Mouse (Mus musculus): ENCODE results near the gene Olfr389.

The Olfr389 gene

GRCm38 (mm10) chr11:73780613-73781012 lies at the start of gene Olfr389:
Gene Olfr389, minus strand, starts transcription at chr11:73780713.
- in situ Hi-C loops (cut with MboI, MseI), result no loop called here

GRCm38 (mm10) chr11:73816949-73817348 lies 36.4 kb upstream of the Olfr389 start, which contains the start of gene Olfr392:
Gene Olfr392, minus strand, starts transcription at chr11:73817049.
- in situ Hi-C loops (cut with MboI, MseI), result no loop called here

DNA sequence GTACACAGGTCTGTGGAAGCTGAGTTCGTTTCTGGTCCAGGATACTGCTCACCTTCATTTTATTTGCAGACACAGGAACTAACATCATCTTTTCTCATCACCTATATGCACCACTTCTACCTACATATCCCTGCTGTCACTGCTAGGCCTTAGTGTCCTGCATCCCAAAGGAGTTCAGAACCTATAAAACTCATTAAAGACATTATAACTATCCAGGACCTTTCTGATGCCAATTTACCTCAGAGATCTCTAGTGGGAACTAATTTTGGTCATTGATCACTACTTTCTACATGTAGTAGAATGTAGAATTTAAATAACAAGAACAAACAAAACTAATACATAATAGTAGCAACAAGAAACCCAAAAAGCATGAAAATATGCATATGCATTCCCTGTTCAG lies 22.4 kb upstream of the Olfr389 start, which contains the start of gene Olfr391-ps:
TSS of gene Olfr391-ps (minus strand) at position 101 of the 400 bp plus-strand sequence.
- in situ Hi-C loops (cut with MboI, MseI), result no loop called here

GRCm38 (mm10) chr11:73782664-73783063 lies 2.2 kb upstream of the Olfr389 start, which contains the start of gene Olfr390:
Gene Olfr390, plus strand, starts transcription at chr11:73782964.
- in situ Hi-C loops (cut with MboI, MseI), result no loop called here

DNA sequence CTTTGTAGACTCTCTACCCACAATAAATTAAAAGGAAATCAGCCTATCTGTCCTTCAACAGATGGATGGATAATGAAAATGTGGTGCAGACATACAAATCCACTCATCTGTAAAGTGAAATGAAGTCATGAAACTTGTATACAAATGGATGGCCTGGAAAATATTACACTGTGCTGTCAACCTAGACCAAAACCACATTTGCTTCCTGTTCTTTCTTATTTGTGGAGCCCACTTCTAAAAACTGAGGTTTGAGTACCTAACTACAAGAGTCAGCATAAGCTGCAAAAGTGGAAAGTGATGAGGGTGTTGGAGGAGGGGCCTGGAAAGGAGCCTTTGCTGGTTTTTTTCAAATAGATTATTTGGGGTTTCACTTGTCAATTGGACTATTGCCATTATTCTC lies 21.4 kb downstream of the Olfr389 start:
- in situ Hi-C loops (cut with MboI, MseI), result no loop called here

All from T-helper 2 cell (primary cell).